Mouse (Mus musculus): ENCODE measurements around the gene Pakap.

The Pakap gene

GRCm38 (mm10) chr4:57798286-57799018 lies 230.5 kb downstream of the Pakap start:
- in situ Hi-C loops (cut with MboI, MseI): no loop called here

GRCm38 (mm10) chr4:57799297-57799696 lies 231.3 kb downstream of the Pakap start:
- in situ Hi-C loops (cut with MboI, MseI): no loop called here

GRCm38 (mm10) chr4:57801239-57801638 lies 233.3 kb downstream of the Pakap start:
- in situ Hi-C loops (cut with MboI, MseI): no loop called here

GRCm38 (mm10) chr4:57801986-57802385 lies 234.0 kb downstream of the Pakap start:
- in situ Hi-C loops (cut with MboI, MseI): no loop called here

- in situ Hi-C loops (cut with MboI, MseI): no loop called here
These were observed 234.4 kb downstream of the Pakap start for GRCm38 (mm10) chr4:57802411-57802810.

GRCm38 (mm10) chr4:57804902-57805301 lies 236.9 kb downstream of the Pakap start:
- in situ Hi-C loops (cut with MboI, MseI): no loop called here

- in situ Hi-C loops (cut with MboI, MseI): no loop called here
These were observed 241.5 kb downstream of the Pakap start for GRCm38 (mm10) chr4:57809449-57809848.

GRCm38 (mm10) chr4:57812075-57812474 lies 244.1 kb downstream of the Pakap start:
- in situ Hi-C loops (cut with MboI, MseI): no loop called here

GRCm38 (mm10) chr4:57812916-57813575 lies 245.1 kb downstream of the Pakap start:
- in situ Hi-C loops (cut with MboI, MseI): no loop called here

GRCm38 (mm10) chr4:57813576-57813945 lies 245.6 kb downstream of the Pakap start:
- in situ Hi-C loops (cut with MboI, MseI): no loop called here

GRCm38 (mm10) chr4:57815355-57815754 lies 247.4 kb downstream of the Pakap start:
- in situ Hi-C loops (cut with MboI, MseI): no loop called here

GRCm38 (mm10) chr4:57816146-57816545 lies 248.2 kb downstream of the Pakap start:
- in situ Hi-C loops (cut with MboI, MseI): no loop called here

GRCm38 (mm10) chr4:57820839-57821374 lies 252.9 kb downstream of the Pakap start:
- in situ Hi-C loops (cut with MboI, MseI): no loop called here

GRCm38 (mm10) chr4:57821556-57822356 lies 253.8 kb downstream of the Pakap start:
- in situ Hi-C loops (cut with MboI, MseI): no loop called here

- in situ Hi-C loops (cut with MboI, MseI): no loop called here
These were observed 254.7 kb downstream of the Pakap start for GRCm38 (mm10) chr4:57822641-57823040.

GRCm38 (mm10) chr4:57824626-57825240 lies 256.8 kb downstream of the Pakap start:
- in situ Hi-C loops (cut with MboI, MseI): no loop called here

GRCm38 (mm10) chr4:57826272-57826671 lies 258.3 kb downstream of the Pakap start:
- in situ Hi-C loops (cut with MboI, MseI): no loop called here

GRCm38 (mm10) chr4:57829131-57829530 lies 261.2 kb downstream of the Pakap start:
- in situ Hi-C loops (cut with MboI, MseI): no loop called here

GRCm38 (mm10) chr4:57829740-57830139 lies 261.8 kb downstream of the Pakap start:
- in situ Hi-C loops (cut with MboI, MseI): no loop called here

- in situ Hi-C loops (cut with MboI, MseI): no loop called here
These were observed 264.3 kb downstream of the Pakap start for GRCm38 (mm10) chr4:57832318-57832717.

- in situ Hi-C loops (cut with MboI, MseI): no loop called here
These were observed 265.1 kb downstream of the Pakap start for GRCm38 (mm10) chr4:57833060-57833459.

GRCm38 (mm10) chr4:57834141-57834540 lies 266.2 kb downstream of the Pakap start:
- in situ Hi-C loops (cut with MboI, MseI): no loop called here

All from regulatory T cell (primary cell).